Mouse (Mus musculus): ENCODE results near the gene Abt1. TPM values are rescaled to one million over a fixed set of nuclear protein-coding genes. Genes with fewer than 3 reads are reported as not detected.

Abt1 gene
- total RNA-seq, 2 experiments from 2014 or later, result 3.6 to 3.9 TPM

DNA sequence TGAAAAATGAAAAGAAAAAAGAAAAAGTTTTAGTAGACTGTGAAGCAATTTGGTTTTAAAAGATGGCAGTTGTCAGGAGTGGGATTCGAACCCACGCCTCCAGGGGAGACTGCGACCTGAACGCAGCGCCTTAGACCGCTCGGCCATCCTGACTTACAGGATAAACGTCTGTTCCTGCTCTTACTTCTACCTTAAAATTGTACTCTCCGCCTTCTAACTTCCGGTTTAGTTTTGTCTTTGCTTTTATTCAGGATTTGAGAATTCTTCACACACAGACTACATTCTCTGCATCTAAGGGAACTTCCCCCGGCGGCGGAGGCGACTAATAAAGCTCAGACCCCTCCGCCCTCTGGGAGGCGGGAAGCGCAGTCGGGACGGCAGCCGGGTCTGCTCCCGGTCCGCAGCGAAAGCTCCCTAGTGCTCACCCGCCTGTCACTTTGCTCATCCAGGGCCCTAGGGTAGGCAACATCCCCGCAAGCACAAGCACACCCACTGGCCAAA is 29.7 kb upstream of the Abt1 start:
- H3K27ac ChIP-seq, result peak overlapping the region; percentile 87
- DNase-seq, result peak; percentile 78
- H3K4me3 ChIP-seq, result peak overlapping the region; percentile 73
- intact Hi-C loops (cut with DNase I), result no loop called here
- no peak for TF ChIP-seq CTCF (IDR thresholded peaks at IDR 0.05)

DNA sequence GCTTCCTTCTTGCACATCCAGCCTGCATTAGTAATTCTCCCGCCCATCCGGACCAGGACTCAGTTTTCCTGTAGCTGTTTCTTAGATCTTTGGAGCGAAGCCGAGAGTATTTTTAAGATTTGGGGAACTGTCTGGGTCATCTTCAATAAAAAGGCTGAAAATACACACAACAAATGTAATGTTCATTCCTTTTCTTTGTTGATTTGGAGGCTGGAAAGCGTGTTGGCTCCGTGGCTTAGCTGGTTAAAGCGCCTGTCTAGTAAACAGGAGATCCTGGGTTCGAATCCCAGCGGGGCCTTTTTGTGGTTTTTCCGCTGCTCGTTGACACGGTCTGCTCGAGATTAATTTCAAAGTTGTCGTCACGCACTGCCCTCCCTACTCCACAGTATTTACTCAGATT is 26.7 kb upstream of the Abt1 start:
- intact Hi-C loops (cut with DNase I), result no loop called here
- H3K27ac ChIP-seq, result peak overlapping the region; percentile 56

DNA sequence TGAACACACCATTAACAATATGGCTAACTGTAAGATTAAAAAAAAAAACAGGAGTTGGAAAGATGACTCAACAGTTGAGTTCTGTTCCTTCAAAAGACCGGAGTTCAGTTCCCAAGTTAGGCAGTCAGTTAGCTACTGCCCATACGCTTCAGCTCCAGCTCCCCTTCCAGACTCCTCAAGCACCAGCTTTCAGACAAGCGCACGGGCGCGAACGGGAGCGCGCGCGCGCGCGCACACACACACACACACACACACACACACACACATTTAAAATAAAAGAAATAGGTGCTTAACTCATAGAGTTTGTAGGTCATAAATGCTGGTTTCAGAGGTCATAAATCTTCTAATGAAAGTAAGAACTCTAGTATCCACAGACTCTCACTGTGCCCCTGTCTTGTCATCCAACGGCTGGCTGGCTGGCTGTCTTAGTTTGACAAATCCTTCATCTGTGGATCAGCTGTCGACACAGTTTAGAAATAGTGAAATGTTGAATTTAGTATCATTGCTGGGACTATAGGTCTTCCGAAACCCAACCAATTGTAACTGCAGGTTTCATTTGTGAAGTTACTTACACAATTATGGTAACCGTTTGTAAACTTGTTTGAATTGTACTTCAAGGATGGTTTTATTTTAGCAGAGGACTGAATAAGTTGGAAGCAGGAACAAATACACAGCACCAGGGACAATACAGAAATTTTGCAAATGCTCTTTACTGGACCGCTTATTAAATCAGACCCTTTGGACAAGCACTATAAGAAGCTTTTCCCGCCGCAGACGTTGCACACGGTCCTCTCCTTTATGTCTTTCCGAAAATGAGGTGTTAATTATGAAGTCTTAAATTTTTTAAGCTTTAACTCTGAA is 25.8 kb upstream of the Abt1 start:
- no peak for TF ChIP-seq CTCF (IDR thresholded peaks at IDR 0.05)
- intact Hi-C loops (cut with DNase I), result loop anchor here (5.0 to 10.0 kb wide), 3 partner anchors 1427 to 1595 kb away; no protein-coding TSS in a partner anchor
- peak overlapping the region; percentile 78 for H3K4me3 ChIP-seq
- DNase-seq, result peak; percentile 69
- peak overlapping the region; percentile 56 for H3K27ac ChIP-seq

More for the DNA sequence above, 26.7 kb upstream of the Abt1 start:
- peak; percentile 83 for DNase-seq
- H3K4me3 ChIP-seq, result peak overlapping the region; percentile 78
- no peak for TF ChIP-seq CTCF (IDR thresholded peaks at IDR 0.05)

DNA sequence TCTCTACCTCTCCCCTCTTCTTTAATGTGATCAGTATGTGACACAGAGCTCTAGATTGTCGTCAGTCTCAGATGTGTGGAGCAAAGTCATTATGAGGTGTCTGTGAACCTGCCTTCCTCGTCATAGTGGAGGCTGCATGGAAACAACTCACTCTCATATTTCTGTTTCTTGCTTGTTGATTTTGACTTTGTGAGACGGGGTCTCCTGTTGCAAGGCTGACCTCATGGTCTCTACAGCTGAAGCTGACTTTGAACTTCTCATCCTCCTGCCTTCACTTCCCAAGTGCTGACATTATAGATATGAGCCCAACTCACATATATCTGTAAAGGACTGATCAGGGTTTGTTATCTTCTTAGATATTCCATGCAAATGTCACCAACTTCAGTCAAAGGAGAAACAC is 25.1 kb upstream of the Abt1 start:
- intact Hi-C loops (cut with DNase I), result loop anchor here (5.0 to 10.0 kb wide), 3 partner anchors 1426 to 1594 kb away; no protein-coding TSS in a partner anchor
- no peak for DNase-seq
- Histone ChIP-seq H3K4me3 (peak overlapping the region; percentile 78), H3K27ac (no peak overlapping the region)
- TF ChIP-seq CTCF (IDR thresholded peaks at IDR 0.05), result no peak

DNA sequence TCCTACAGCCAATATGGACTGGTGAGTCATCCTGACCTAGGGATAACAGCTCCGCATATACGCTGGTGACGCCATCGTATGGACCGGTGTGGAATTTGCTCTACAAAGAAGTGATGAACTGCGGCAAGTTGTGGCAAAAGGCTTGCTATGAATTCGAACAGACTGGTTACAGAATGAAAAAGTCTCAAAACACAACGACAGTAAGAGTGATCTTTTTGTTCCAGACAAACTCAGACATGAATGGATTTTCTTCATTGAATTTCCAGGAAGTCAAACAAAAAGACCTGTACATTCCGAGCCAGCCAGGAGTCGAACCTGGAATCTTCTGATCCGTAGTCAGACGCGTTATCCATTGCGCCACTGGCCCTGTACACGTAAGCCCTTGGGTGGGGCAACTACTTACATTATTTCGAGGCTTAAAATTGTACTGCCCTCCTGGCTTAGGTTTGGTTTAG is 22.9 kb upstream of the Abt1 start:
- intact Hi-C loops (cut with DNase I), result loop anchor here (1.0 to 10.0 kb wide), 5 partner anchors 8 to 1592 kb away; no protein-coding TSS in a partner anchor
- peak; percentile 73 for DNase-seq
- Histone ChIP-seq H3K4me3 (peak overlapping the region; percentile 85), H3K27ac (peak overlapping the region; percentile 91)
- TF ChIP-seq CTCF (IDR thresholded peaks at IDR 0.05), result no peak

DNA sequence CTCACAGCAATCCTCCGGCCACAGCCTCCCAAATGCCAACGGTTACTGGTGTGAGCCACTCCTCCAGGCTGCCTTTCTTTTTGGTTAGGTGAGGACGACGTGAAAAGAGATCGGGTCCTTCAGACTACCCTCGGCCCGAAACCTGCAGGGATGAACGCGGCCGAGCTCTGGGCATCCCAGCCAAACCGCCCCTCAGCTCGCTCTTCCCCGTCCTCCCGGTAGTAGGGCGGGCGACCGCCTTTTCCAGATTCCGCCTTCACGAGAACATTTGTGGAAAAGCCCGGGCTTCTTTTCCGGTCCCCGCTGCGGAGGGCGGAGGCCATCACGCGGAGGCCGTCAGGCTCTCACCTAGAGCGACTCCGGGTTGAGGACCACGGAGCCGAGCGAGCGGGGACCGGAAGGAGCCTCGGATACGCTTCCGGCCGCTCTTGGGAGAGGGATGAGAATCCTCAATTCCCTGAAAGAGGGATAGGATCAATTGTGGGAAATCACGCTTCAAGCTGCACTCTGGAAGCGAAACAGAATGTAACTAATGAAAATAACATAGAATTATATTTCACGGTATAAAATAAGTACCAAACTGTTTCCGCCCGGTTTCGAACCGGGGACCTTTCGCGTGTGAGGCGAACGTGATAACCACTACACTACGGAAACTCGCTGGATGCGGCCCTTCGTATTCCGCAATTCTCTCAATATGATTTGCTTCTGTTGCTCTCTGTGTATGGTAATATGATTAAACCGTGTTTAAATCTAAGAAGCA is 22.1 kb upstream of the Abt1 start:
- TF ChIP-seq CTCF (IDR thresholded peaks at IDR 0.05), result no peak
- peak overlapping the region; percentile 85 for H3K4me3 ChIP-seq
- peak; percentile 91 for DNase-seq
- H3K27ac ChIP-seq, result peak overlapping the region; percentile 91
- intact Hi-C loops (cut with DNase I), result loop anchor here (1.0 to 10.0 kb wide), 5 partner anchors 7 to 1591 kb away; no protein-coding TSS in a partner anchor

DNA sequence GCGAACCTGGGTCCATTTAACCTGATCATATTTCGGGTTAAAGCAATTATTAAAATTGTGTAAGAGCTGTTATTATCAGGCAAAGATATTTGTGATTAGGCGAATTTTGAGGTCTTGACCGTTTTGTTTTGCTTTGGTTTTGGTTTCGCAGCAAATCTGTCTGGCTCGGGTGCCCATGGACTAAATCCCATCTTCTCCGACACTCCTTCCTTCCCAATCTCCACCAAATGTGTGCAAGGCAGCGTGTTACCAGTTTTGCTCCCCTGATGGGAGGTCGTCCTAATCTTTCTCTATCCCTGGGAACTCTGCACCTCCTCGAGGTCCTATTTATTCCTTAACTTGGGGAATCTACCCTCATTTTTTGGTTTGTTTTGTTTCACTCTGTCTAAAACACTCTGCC is 21.5 kb upstream of the Abt1 start:
- intact Hi-C loops (cut with DNase I), result loop anchor here (5.0 to 10.0 kb wide), 3 partner anchors 1423 to 1590 kb away; no protein-coding TSS in a partner anchor
- peak overlapping the region; percentile 85 for H3K4me3 ChIP-seq
- DNase-seq, result peak; percentile 42
- H3K27ac ChIP-seq, result peak overlapping the region; percentile 91
- TF ChIP-seq CTCF (IDR thresholded peaks at IDR 0.05), result no peak

DNA sequence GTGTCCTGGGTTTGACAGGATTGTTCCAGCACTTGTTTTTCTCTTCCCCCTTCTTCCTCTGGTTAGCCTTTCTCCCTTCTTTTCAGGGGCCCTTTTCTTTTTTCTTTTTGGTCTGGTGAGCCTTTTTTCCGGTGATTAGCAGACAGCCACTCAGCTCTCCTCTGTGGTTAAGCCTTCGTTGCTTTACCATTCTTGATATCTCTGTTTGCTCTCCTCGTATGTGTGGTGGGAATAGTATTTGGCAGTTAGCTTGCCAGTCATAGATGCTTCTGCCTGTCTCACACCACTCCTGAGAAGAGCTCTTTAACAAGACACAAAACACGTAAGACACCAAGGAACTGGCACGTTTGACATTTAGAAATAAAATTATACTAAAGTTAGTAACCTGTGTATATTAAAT is 20.8 kb upstream of the Abt1 start:
- TF ChIP-seq CTCF (IDR thresholded peaks at IDR 0.05), result no peak
- DNase-seq, result no peak
- H3K4me3 ChIP-seq, result peak overlapping the region; percentile 85
- intact Hi-C loops (cut with DNase I), result loop anchor here (10.0 kb wide), 1 partner anchor 1590 kb away; no protein-coding TSS in a partner anchor
- H3K27ac ChIP-seq, result peak overlapping the region; percentile 91

DNA sequence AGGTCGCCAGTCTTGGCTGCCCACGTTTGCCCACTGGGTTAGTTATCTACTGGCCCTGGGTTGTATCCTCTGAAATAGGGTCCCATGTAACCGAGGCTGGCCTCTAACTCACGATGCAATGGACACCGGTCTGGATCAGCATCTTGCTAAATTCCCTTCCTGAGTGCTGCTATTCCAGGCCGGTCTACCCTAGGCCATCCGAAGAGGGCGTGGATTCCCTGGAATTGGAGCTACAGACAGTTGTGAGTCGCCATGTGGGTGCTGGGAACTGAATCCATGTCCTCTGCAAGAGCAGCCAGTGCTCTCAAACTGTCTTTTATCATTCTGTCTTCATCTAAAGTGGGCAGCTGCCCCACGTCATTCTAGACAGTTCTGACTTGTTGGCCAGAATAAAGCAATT is 16.2 kb upstream of the Abt1 start:
- intact Hi-C loops (cut with DNase I), result loop anchor here (10.0 kb wide), 2 partner anchors 1585 to 1655 kb away; partner anchors contain the start of genes Hist1h1b, Hist1h2an, Hist1h2bp and Hist1h3i
- DNase-seq, result no peak
- no peak for TF ChIP-seq CTCF (IDR thresholded peaks at IDR 0.05)
- H3K4me3 ChIP-seq, result no peak overlapping the region
- no peak overlapping the region for H3K27ac ChIP-seq

DNA sequence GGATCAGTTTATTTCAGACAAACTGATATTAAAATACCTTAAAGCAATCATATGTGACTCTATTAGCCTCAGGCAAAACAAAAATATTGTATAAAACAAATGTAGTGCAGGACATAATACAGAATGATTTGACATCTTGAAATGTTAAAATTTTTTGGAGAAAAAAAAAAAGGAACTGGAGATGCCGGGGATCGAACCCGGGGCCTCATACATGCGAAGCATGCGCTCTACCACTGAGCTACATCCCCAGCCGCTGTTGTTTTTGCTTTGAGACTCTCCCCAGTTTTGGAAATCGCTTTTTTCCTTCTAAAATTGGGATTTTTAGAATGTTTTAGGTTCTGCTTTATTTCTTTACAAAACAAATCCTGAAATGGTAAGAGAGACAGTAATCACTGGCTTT is 14.9 kb upstream of the Abt1 start:
- peak overlapping the region; percentile 67 for H3K27ac ChIP-seq
- peak overlapping the region; percentile 75 for H3K4me3 ChIP-seq
- intact Hi-C loops (cut with DNase I), result loop anchor here (1.0 to 10.0 kb wide), 2 partner anchors 8 to 1654 kb away; partner anchors contain the start of genes Hist1h1b, Hist1h2an, Hist1h2bp and Hist1h3i
- no peak for TF ChIP-seq CTCF (IDR thresholded peaks at IDR 0.05)
- peak; percentile 46 for DNase-seq

DNA sequence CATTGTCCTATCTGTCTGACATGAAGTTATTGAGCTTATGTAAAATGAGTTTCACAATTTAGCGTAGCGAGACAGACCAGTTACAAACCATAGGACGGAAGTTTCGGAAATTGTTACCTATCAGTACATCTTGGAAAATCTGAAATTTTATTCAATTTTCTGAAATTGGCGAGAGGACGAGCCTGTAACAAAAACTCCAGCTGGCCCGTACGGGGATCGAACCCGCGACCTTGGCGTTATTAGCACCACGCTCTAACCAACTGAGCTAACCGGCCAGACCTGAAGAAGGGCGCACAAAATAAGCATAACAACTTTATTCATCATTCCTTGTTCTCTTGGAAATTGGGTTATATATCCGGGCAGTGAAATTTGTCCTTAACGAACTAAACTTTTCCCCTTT is 14.2 kb upstream of the Abt1 start:
- Histone ChIP-seq H3K27ac (peak overlapping the region; percentile 82), H3K4me3 (peak overlapping the region; percentile 75)
- peak; percentile 84 for DNase-seq
- TF ChIP-seq CTCF (IDR thresholded peaks at IDR 0.05), result no peak
- intact Hi-C loops (cut with DNase I), result loop anchor here (1.0 to 10.0 kb wide), 3 partner anchors 8 to 1653 kb away; partner anchors contain the start of genes Hist1h1b, Hist1h2an, Hist1h2bp and Hist1h3i

Measured in gastrocnemius, adult 2 months (tissue).